Mouse (Mus musculus): ENCODE measurements at regions not wholly inside any gene's neighbourhood (a gene's known extent, or its start where the extent isn't known, plus 50 kb on each side); places are given as distances from the start of the nearest gene placed in this dataset.

GRCm38 (mm10) chr10:84088799-84089778 lies 351.3 kb downstream of the Nuak1 start:
- no peak for DNase-seq (ENCODE audit: low read depth)

DNA sequence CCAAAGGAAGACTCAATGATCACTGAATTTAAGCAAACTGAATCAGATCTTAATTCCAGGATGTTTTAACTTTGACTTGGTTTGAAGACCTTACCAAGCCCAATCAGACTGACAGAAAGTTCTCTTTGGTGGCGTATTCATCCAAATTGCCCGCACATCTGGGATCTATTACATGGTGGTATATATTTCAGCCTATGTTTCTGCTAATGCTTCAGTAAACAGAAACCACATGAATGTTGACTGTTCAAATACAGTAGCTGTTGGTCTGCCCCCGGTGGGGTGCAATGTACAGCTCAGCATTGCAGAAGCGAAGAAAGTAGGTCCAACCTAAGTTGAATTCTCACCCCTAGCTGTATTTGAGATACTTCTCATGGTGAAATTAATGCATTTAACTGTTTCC lies 346.5 kb downstream of the Nuak1 start:
- no peak for DNase-seq (ENCODE audit: low read depth)

GRCm38 (mm10) chr10:84097196-84097595 lies 343.2 kb downstream of the Nuak1 start:
- no peak for DNase-seq (ENCODE audit: low read depth)

GRCm38 (mm10) chr10:84103985-84104384 lies 336.4 kb downstream of the Nuak1 start:
- DNase-seq (ENCODE audit: low read depth): no peak

DNA sequence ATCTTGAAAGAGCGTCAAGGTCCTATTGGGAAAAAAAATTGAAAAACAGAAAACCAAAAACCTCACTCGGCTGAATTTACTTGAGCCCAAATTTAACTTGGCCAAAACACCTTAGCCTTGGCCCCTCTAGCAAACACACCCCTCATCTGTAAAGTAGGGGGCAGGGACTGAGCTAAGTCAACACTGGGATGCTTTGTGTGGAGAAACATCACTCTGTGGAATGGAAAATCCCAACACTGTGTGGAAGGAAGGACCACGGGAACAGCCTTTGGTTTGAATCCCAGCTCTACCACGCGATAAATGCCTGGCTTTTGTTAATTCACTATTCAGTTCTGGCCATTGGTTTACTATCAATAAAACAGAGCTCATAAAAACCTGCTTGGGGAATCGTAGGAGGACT lies 335.8 kb downstream of the Nuak1 start:
- no peak for DNase-seq (ENCODE audit: low read depth)

DNA sequence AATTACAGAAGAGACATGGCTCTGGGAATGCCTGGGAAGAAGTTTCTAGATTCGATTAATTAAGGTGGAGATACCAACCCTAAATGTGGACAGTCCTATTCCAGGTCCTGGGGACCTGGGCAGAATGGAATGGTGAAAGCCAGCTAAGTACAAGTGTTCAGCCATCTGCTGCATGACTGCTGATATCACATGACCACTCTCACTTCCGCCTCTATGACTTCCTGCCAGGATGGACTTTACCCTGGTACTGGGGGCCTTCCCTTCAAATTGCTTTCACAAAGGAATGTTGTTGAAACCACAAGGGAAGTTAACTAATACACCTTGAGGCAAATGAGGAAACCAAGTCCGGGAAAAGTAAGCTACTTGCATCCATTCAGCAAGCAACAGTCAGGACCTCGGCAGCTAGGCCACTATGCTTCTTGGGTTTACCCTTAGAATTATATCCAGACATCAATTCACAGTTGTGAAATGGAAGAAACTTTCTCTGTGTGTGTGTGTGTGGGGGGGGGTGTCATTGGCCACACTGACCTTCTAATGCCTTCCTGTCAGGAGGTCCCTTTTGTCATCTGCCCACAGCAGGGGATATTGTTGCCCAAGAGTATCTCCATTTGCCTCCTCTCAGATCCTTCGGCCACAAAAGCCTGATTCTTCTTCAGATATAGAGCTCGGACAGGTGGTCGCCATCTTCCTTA lies 330.6 kb downstream of the Nuak1 start:
- no peak for DNase-seq (ENCODE audit: low read depth)

DNA sequence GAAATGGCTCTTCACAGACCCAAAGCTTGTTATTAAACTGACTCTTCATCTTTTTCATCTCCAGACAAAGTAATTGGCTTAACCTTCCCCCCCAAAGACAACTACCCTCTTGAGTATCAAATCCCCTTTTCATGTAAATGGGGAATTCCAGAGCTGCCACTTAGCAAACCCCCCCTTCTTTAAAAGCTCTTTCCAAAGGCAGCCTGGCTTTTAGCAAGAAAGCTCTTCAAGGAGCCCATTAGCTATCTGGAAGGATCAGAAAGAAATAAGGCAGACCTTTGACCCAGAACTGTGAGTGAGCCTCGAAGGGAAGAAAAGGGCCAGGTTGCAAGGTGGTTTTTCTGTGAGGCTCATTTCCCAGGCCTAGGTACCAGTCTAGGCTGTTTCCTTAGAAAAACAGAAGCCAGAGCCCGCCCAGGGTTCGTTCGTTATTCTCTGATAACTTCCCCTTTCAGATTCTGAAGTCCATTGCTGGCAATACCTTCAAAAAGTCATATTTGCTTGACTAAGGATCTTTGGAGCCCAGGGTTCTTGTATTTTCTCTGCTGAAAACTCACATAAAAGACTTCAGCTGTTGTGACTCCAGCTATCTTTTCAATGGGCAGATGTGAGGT lies 329.9 kb downstream of the Nuak1 start:
- no peak for DNase-seq (ENCODE audit: low read depth)

DNA sequence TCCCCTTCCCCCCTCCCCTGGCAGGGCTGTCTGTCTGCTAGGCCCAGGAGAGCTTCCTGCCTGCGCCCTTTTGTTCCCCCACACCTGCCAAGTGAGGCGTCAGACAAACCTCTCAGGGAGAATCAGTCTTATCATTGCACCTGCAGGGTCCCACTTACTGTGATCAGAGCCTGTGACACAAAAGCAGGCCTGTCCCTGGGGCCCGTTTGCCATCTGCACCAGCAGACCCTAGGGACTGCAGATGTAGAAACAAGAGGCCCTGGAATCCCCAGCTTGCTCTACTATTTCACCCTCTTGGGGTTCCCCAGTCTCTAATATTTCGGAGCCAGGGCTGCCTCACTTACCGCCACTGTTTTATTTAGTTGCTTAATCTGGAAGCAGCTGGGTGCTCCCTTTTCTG lies 328.9 kb downstream of the Nuak1 start:
- DNase-seq (ENCODE audit: low read depth): no peak

GRCm38 (mm10) chr10:84111909-84112308 lies 328.5 kb downstream of the Nuak1 start:
- DNase-seq (ENCODE audit: low read depth): no peak

GRCm38 (mm10) chr10:84119952-84120550 lies 320.3 kb downstream of the Nuak1 start:
- DNase-seq (ENCODE audit: low read depth): no peak

DNA sequence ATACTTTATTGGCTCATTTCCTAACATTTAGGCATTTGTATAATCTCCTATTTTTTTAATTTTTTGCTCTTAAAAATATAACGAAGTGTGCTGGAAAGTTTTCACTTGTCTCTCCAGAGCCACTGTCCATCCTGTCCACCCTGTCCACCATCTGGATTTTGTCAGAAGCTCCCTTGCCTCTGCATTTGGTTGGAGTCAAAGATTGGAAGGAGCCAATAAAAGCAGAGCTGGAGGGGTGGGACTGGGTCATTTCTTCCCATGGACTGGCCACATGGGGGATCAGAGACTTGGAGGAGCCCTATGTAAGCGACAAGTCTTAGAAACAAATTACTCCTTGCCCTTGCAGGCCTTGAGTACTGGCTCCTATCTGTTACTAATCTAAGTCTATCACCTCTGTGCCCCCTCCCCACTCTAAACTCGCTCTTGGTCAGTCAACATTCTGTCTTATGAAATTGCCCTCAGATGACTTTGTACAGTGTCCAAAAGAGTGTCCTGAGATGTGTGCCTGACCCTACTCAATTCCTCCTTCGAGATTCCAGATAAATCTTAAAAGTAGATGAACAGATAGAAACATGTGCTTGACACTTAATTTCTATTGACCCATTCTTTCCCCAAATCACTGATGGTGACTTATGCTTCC lies 303.3 kb downstream of the Nuak1 start:
- DNase-seq (ENCODE audit: low read depth): no peak

DNA sequence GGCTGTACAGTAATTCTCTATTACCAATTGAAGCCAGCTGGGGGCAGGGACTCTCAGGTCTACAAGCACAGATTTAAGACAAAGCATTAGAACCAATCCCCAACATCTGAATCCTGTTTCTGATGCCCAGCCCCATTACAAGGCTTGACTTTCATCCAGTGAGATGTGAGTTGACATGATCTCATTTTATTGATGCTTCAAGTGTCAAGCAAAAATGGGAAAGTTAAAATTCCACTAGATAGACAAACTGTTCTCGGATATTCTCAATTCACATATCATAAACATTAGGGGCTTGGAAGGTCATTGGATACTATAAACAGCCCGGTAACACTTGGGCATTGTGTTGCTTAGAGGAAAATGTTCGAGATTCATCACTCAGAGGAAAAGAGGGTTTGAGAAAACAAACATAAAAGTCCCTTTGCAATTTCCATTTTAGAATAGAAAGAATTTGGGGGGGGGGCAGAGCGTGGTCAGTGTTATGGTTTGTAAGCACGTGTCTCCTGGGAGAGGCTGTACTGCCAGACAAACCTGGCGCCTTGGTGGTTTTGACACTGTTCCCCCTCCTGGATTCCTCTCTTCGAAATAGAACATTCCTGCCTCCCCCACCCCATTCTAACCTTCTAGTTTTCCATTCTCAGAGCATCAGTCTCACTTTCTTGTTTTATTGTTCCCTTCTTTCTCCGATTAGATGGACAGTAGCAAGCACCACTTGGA lies 297.5 kb downstream of the Nuak1 start:
- no peak for DNase-seq (ENCODE audit: low read depth)

GRCm38 (mm10) chr10:84143674-84144343 lies 296.6 kb downstream of the Nuak1 start:
- DNase-seq (ENCODE audit: low read depth): no peak

DNA sequence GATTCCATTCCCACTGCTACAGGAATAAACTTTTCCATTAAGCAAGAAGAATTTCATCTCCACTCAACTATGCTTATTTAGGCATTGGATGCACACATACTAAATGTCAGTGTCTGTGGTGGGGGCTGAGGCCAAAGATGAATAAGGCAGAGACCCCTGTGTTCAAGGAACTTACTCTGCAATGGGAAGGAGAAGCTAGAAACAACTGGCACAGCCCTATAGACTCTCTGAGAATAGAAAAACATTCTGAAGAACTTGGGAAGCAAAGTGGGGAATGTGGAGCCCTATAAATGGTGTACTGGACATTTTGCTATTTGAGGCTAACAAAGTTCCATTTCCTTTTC lies 296.1 kb downstream of the Nuak1 start:
- DNase-seq (ENCODE audit: low read depth): no peak

DNA sequence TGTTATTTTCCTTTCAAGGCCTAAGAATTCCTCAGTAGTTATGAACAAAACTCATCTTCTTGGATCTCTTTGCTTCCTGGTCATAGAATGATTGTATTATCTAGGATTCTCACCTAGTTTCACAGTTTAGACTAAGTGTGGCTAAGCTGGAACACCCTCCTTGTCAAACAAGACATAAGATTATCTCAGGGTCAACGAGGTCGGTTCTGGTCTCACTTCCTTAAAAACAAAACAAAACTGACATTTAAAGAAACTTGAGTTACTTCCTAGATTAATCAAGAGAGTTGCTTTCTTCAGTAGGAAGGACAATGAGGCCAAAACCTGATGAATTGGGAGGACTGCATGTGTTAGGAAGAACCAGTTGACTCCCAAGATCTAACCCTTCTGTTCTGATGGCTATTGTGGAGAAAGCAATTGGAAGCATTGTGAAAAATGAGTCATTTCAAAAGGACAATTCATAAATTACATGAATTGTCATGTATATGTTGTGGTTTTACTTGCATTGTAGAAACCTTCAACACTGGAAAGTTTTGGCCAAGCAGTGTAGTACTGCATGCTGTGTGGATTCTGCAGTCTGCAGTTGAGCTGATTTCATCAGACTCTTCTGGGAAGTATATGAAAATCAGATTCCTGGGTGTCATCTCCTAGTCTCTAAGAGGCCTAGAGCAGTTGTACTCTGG lies 293.0 kb downstream of the Nuak1 start:
- DNase-seq (ENCODE audit: low read depth): no peak

GRCm38 (mm10) chr10:84163752-84164151 lies 276.6 kb downstream of the Nuak1 start:
- DNase-seq (ENCODE audit: low read depth): no peak

DNA sequence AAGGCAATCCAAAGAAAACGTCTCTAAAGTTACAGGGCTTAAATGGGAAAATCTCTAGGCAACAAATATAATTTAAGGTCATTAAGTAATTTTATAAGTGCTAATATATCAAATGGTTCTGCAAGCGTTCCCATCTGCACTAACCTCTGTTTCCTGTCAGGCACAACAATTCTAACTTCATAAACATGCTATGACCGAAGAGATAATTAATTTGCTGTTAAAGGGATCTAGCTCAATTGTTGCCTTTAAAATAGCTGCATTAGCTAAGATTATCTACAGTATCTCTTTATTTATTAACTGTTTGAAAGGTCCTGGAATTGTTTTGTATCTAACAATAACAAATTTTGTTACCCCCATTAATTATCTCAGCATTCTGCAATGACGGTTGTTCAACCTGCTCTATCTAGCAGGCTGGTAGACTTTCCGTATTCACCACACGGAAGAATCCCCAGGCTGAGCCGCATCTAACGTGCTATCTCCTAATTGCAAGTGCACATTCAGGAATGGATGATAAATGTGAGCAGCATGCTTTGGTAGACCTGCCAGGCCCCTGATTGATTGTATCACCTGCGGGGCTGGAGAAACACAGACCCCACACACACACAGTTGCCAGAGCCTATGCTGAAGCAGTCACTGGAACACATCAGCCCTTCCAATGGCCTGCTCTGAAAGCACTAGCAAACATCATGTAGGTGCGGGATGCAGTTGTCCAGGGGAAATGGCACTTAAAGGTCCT lies 274.4 kb downstream of the Nuak1 start:
- no peak for DNase-seq (ENCODE audit: low read depth)

GRCm38 (mm10) chr10:84166568-84166905 lies 273.9 kb downstream of the Nuak1 start:
- DNase-seq (ENCODE audit: low read depth): no peak

DNA sequence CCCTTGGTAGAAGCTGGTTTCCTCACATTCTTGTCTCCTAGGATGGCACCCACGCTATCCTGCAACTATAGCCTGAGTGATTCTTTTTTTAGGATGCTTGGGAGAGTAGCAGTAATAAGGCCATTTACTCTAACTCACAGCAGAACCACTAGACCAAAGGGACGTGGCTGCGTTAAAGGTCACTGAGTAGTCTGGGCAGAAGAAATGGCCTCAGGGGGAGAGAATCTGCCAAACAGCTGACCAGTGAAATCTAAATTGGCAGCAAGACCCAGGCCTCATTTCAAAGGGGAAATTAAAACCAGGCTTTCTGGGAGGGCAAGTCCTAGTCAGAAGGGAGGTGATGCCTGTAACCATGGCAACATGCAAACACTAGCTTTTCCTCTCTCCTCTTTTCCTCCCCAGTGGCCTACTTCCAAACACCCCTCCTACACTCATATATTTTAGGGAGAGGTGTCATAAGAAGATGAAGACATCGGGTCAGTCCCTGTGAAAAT lies 267.5 kb downstream of the Nuak1 start:
- no peak for DNase-seq (ENCODE audit: low read depth)
